ENCODE assay signal across 8 mouse cellular contexts in the genomic region with DNA sequence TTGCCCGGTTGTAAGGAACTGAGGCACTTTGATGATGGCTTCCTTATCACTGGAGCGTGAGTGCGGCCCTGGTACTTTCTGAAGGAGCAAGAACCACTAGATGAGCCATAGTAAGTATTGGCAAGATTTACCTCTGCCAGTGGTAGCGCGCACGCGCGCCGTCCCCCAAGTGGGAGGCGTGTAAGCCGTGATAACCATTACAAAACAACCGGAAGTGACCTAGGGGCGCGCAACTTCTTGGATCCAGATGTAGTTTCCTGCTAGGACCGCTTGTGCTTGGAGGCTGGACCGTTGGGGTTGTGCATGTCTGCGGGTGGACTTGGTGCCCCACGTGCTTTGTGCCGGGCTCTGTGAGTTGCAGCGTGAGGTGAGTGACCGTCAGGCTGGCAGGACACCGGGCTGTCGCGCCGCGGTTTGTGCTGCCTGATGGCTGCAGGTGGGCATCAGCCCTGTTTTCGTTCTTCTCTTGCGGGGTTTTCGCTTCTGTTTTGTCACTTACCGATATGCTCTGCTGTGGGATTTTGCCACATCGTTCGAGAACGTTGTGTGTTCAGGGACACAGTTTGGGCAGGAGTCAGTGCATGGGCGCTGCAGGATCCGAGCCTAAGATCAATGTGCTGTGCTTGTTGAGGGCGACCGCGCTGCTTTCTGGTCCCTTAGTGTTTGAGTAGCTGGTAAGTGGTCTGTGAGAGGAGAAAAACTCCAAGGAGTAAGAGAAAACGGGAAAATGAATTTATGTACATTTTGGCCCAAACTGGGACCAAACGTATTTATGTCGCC. TPM values are rescaled to one million over a fixed set of nuclear protein-coding genes. Genes with fewer than 3 reads are reported as not detected.
DNase-seq lines count a peak whose midpoint lies in the region; ATAC-seq and TF ChIP-seq lines count a peak whose summit lies in the region.

A gene (plus strand): TSS at position 197 of the 780 bp plus-strand sequence.

- peak; percentile 94 for ATAC-seq in heart, embryonic 11.5 days (replicated peaks; ENCODE audit: insufficient number of reproducible peaks, low FRiP score, low TSS enrichment)
- ATAC-seq in kidney, embryonic 16.5 days (ENCODE audit: low FRiP score, low TSS enrichment): peak; percentile 99

- peaks cover 3% of the 10 kb centered on the region for H3K36me3 ChIP-seq in C2C12 (ENCODE audit: control insufficient read depth, insufficient read depth)
- H3K36me3 ChIP-seq in erythroblast, embryonic 14.5 days (ENCODE audit: control insufficient read depth): peaks cover 7% of the 10 kb centered on the region
- no peaks in the 10 kb centered on the region for H3K36me3 ChIP-seq in heart, embryonic 11.5 days (ENCODE audit: control insufficient read depth, insufficient read depth, low read length)
- H3K36me3 ChIP-seq in kidney, embryonic 16.5 days (ENCODE audit: insufficient read depth, low read length): no peaks in the 10 kb centered on the region
- H3K36me3 ChIP-seq in liver, adult 2 months (ENCODE audit: control insufficient read depth, insufficient read depth, low read length): no peaks in the 10 kb centered on the region; the same call in 1 of the 2 replicates
- H3K36me3 ChIP-seq in myocyte (ENCODE audit: control insufficient read depth, insufficient read depth): no peaks in the 10 kb centered on the region
- no peaks in the 10 kb centered on the region for H3K36me3 ChIP-seq in splenic B cell, adult 2 months (ENCODE audit: control insufficient read depth, insufficient read depth, low read length, poor library complexity, severe bottlenecking)

- H3K27me3 ChIP-seq in C2C12 (ENCODE audit: control insufficient read depth, insufficient read depth, insufficient read length) (no peaks in the 10 kb centered on the region), myocyte (ENCODE audit: control insufficient read depth, insufficient read depth, insufficient read length) (no peaks in the 10 kb centered on the region)
- H3K27me3 ChIP-seq in erythroblast, embryonic 14.5 days (ENCODE audit: control insufficient read depth): no peaks in the 10 kb centered on the region
- no peaks in the 10 kb centered on the region for H3K27me3 ChIP-seq in heart, embryonic 11.5 days (ENCODE audit: control insufficient read depth, insufficient read depth, low read length)
- H3K27me3 ChIP-seq in kidney, embryonic 16.5 days (ENCODE audit: insufficient read depth, low read length): no peaks in the 10 kb centered on the region
- no peaks in the 10 kb centered on the region for H3K27me3 ChIP-seq in liver, adult 2 months (ENCODE audit: control insufficient read depth, insufficient read depth, low read length)
- no peaks in the 10 kb centered on the region for H3K27me3 ChIP-seq in splenic B cell, adult 2 months (ENCODE audit: control insufficient read depth, insufficient read depth, low read length, poor library complexity, severe bottlenecking)

- WGBS in heart, embryonic 11.5 days (ENCODE audit: insufficient replicate concordance): under 1% methylated on average over 41 of the region's 41 CpGs
- under 1% methylated on average over 41 of the region's 41 CpGs for WGBS in kidney, embryonic 16.5 days
- under 1% methylated on average over 41 of the region's 41 CpGs for WGBS in liver, adult 2 months

- H3ac ChIP-seq in C2C12 (ENCODE audit: control insufficient read depth, insufficient read length, low read depth) (peak within 1 kb of the TSS; percentile 56), myocyte (ENCODE audit: control insufficient read depth, insufficient read length) (peak within 1 kb of the TSS; percentile 11)

- DNase-seq in brain, embryonic 14.5 days (ENCODE audit: low read depth): peak; percentile 98
- DNase-seq in liver, adult 2 months (ENCODE audit: extremely low read depth, low read depth, low spot score): peak; percentile 96
- peak; percentile 91 for DNase-seq in splenic B cell, adult 2 months (ENCODE audit: low read depth, low spot score)

- peak within 1 kb of the TSS; percentile 41; the same call in 1 of the 2 replicates for H3K27ac ChIP-seq in heart, embryonic 11.5 days (ENCODE audit: low read depth, low read length)
- H3K27ac ChIP-seq in kidney, embryonic 16.5 days (ENCODE audit: low read length): peak within 1 kb of the TSS; percentile 59
- peak within 1 kb of the TSS; percentile 71 for H3K27ac ChIP-seq in liver, adult 2 months (replicated peaks; ENCODE audit: insufficient read depth, low read depth, low read length)

- TF ChIP-seq POLR2A in brain, embryonic 14.5 days (IDR thresholded peaks at IDR 0.05; ENCODE audit: borderline replicate concordance, extremely low read depth, insufficient read depth, insufficient read length, poor library complexity, severe bottlenecking): no peak
- no peak for TF ChIP-seq POLR2A in liver, adult 2 months (IDR thresholded peaks at IDR 0.05; ENCODE audit: extremely low read depth, insufficient read depth, low read length)
- TF ChIP-seq POLR2A in myocyte (IDR thresholded peaks at IDR 0.05; ENCODE audit: insufficient read length, low read depth): peak; percentile 58

- peaks cover 21% of the 10 kb centered on the region for H3K4me1 ChIP-seq in erythroblast, embryonic 14.5 days (ENCODE audit: control insufficient read depth)
- no peaks in the 10 kb centered on the region for H3K4me1 ChIP-seq in heart, embryonic 11.5 days (ENCODE audit: control insufficient read depth, insufficient read depth, low read length)
- no peaks in the 10 kb centered on the region for H3K4me1 ChIP-seq in kidney, embryonic 16.5 days (ENCODE audit: insufficient read depth, low read length)
- peaks cover 3% of the 10 kb centered on the region for H3K4me1 ChIP-seq in liver, adult 2 months (ENCODE audit: control insufficient read depth, insufficient read depth, low read length)

- H3K4me2 ChIP-seq in heart, embryonic 11.5 days: peak within 1 kb of the TSS; percentile 76
- H3K4me2 ChIP-seq in kidney, embryonic 16.5 days (replicated peaks; ENCODE audit: low read depth, low read length): peak within 1 kb of the TSS; percentile 68
- H3K4me2 ChIP-seq in myocyte (ENCODE audit: low read depth): peak within 1 kb of the TSS; percentile 92

- peaks cover 19% of the 10 kb centered on the region for H3K79me3 ChIP-seq in C2C12 (ENCODE audit: low read depth)

- TF ChIP-seq CTCF in C2C12 (IDR thresholded peaks at IDR 0.05; ENCODE audit: control insufficient read depth, insufficient read depth, insufficient read length): no peak
- TF ChIP-seq CTCF in brain, embryonic 14.5 days (IDR thresholded peaks at IDR 0.05; ENCODE audit: borderline replicate concordance, extremely low read depth, insufficient read depth, insufficient read length): no peak
- no peak for TF ChIP-seq CTCF in liver, adult 2 months (IDR thresholded peaks at IDR 0.05; ENCODE audit: low read depth, low read length)

- peak within 1 kb of the TSS; percentile 76 for H3K9ac ChIP-seq in heart, embryonic 11.5 days (ENCODE audit: low read depth, low read length)
- peak within 1 kb of the TSS; percentile 67 for H3K9ac ChIP-seq in kidney, embryonic 16.5 days (replicated peaks; ENCODE audit: low read length)
- H3K9ac ChIP-seq in liver, adult 2 months (ENCODE audit: low read depth, low read length): peak within 1 kb of the TSS; percentile 61

- H3K9me3 ChIP-seq in erythroblast, embryonic 14.5 days (ENCODE audit: control insufficient read depth, low read length): no peaks in the 10 kb centered on the region
- H3K9me3 ChIP-seq in heart, embryonic 11.5 days (replicated peaks; ENCODE audit: control insufficient read depth, low read length): no peaks in the 10 kb centered on the region
- H3K9me3 ChIP-seq in kidney, embryonic 16.5 days (ENCODE audit: low read length): no peaks in the 10 kb centered on the region

- H3K4me3 ChIP-seq in C2C12 (ENCODE audit: insufficient read depth, poor library complexity, severe bottlenecking): peak within 1 kb of the TSS; percentile 64
- H3K4me3 ChIP-seq in erythroblast, embryonic 14.5 days (replicated peaks): peak within 1 kb of the TSS; percentile 69
- peak within 1 kb of the TSS; percentile 70 for H3K4me3 ChIP-seq in heart, embryonic 11.5 days (ENCODE audit: low read depth, low read length)
- peak within 1 kb of the TSS; percentile 68 for H3K4me3 ChIP-seq in kidney, embryonic 16.5 days (ENCODE audit: low read length)
- peak within 1 kb of the TSS; percentile 65 for H3K4me3 ChIP-seq in liver, adult 2 months (ENCODE audit: insufficient read depth, low read depth, low read length)
- peak within 1 kb of the TSS; percentile 62 for H3K4me3 ChIP-seq in myocyte

- H3K79me2 ChIP-seq in C2C12 (ENCODE audit: control insufficient read depth, insufficient read depth) (peaks cover 38% of the 10 kb centered on the region), myocyte (ENCODE audit: control insufficient read depth, insufficient read depth) (peaks cover 21% of the 10 kb centered on the region)
- no peaks in the 10 kb centered on the region for H3K79me2 ChIP-seq in liver, adult 2 months (ENCODE audit: control insufficient read depth, insufficient read depth, low read length)

TF ChIP-seq in C2C12, 6 proteins besides CTCF, POLR2A, EP300 and RAD21:
- TF ChIP-seq MYOG (IDR thresholded peaks at IDR 0.05; ENCODE audit: control insufficient read depth, extremely low read depth, insufficient read length) (no peak), MAX (IDR thresholded peaks at IDR 0.05) (peak; percentile 65), CEBPB (IDR thresholded peaks at IDR 0.05; ENCODE audit: low read depth) (no peak), FOSL1 (IDR thresholded peaks at IDR 0.05; ENCODE audit: insufficient read depth, low read length, poor library complexity, severe bottlenecking) (no peak), USF1 (IDR thresholded peaks at IDR 0.05; ENCODE audit: low read depth) (peak; percentile 3), MYOD1 (IDR thresholded peaks at IDR 0.05; ENCODE audit: control insufficient read depth, insufficient read length, low read depth) (no peak)

TF ChIP-seq in myocyte, 11 proteins besides CTCF, POLR2A, EP300 and RAD21 (continues in another document):
- TF ChIP-seq TCF3 (IDR thresholded peaks at IDR 0.05; ENCODE audit: insufficient read length, low read depth) (no peak), SRF (IDR thresholded peaks at IDR 0.05; ENCODE audit: control insufficient read depth, insufficient read length, low read depth) (no peak), CEBPB (IDR thresholded peaks at IDR 0.05; ENCODE audit: insufficient read depth, poor library complexity, severe bottlenecking) (no peak), E2F4 (IDR thresholded peaks at IDR 0.05; ENCODE audit: insufficient read depth) (no peak), USF1 (IDR thresholded peaks at IDR 0.05; ENCODE audit: low read depth) (no peak), POLR2AphosphoS2 (IDR thresholded peaks at IDR 0.05; ENCODE audit: insufficient read length, low read depth) (no peak)

RNA-seq across cellular contexts. Expression of the gene that starts here (rescaled TPM):
- 2.3 TPM for polyA plus RNA-seq in C2C12 (2012; fragmentation: generic; extraction: Trizol)
- 15.2 and 16.1 TPM in 2 replicates for polyA plus RNA-seq in brain, embryonic 14.5 days (2012; rRNA removed)
- polyA plus RNA-seq in erythroblast, embryonic 14.5 days (2012): not detected in 2 replicates
- 10.0 and 10.1 TPM in 2 replicates for polyA plus RNA-seq in heart, embryonic 11.5 days (2014; fragmentation: Nextera tagmentation; extraction: Ambion mirVana)
- polyA plus RNA-seq in kidney, embryonic 16.5 days (2015; fragmentation: Nextera tagmentation; extraction: Ambion mirVana): 13.6 and 14.6 TPM in 2 replicates
- 6.8 and 10.0 TPM in 2 replicates for total RNA-seq in liver, adult 2 months (2014; rRNA removed)
- polyA plus RNA-seq in liver, adult 2 months (2012; rRNA removed): 2.1 and 2.3 TPM in 2 replicates
- polyA plus RNA-seq in myocyte (2012; fragmentation: generic; extraction: Trizol): 1.5 TPM

Comparison
In these comparisons a context has a peak if more than half of its experiments do, and no peak if none do; other contexts are left out.
1. Peak in every context shown above with its lines: DNase-seq, ATAC-seq, H3K4me3 ChIP-seq and H3K27ac ChIP-seq.